Mouse (Mus musculus): ENCODE data around the gene Ran. TPM values are rescaled to one million over a fixed set of nuclear protein-coding genes. Genes with fewer than 3 reads are reported as not detected.

Ran gene
- total RNA-seq, 4 experiments from 2014 or later: 137 to 213 (median 176) TPM

DNA sequence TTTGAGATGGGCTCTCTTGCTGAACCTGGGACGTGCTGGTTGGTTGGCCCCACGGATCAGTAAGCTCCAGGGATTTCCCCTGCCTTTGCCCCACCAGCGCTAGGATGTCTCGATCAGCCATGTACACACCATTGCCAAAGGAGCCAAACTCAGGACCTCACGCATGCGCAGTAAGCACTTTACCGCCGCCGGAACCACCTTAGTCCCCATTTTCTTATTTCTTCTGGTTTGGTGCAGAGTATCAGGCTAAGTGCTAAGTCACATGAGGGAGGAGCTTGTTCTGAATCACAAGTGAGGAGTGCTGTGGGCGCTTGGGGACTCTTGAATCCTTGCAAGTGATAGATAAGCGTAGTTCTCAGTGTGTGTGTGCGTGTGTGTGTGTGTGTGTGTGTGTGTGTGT, 45.4 kb downstream of the Ran start:
- DNase-seq: no peak

DNA sequence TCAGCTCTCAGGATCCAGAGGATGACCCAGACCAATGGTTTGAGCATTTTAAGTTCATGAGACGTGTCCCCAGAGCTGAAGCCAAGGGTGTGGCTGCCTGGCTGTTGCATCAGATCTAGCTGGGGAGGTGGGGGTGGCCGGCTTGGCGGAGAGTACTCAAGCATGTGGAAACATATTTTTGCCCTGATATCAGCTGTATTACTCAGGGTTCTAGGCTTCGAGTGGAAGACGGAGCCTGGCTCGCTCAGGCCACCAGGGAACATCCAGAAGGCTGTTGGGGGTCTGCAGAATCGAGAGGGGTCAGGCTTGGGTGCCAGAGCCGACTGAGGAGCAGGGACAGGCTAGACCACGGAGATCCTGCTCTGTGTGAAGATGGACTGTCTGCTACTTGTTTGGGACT, 46.1 kb downstream of the Ran start:
- DNase-seq: no peak

DNA sequence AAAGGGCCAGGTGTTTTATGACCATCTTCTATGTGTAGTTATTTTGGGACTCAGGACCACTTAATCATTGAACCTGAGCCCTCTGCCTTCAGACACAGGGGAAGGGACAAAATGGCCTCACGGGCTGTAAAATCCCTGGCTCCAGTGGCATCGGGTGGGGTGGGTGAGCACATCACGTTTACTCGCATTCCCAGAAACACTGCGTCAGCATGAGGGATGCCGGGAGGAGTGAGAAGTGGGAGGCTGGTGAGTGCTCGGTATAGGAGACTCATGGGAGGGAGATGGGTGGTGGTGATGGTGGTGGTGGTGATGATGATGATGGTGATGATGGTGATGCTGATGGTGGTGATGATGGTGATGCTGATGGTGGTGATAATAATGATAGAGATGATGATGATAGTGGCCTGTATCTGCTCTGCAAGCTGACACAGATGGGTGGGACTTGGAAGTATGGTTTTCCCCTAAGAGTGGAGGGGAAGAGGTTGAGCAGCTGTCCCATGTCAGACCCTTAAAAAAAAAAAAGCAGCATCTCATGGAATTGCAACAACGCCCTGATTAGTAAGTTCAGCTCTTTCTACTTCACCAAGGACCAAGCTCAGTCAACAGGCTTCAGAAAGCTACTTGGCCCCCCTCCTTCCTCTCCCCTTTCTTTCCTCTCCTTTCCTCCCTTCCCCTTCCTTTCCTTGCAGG, 46.8 kb downstream of the Ran start:
- no peak for DNase-seq

DNA sequence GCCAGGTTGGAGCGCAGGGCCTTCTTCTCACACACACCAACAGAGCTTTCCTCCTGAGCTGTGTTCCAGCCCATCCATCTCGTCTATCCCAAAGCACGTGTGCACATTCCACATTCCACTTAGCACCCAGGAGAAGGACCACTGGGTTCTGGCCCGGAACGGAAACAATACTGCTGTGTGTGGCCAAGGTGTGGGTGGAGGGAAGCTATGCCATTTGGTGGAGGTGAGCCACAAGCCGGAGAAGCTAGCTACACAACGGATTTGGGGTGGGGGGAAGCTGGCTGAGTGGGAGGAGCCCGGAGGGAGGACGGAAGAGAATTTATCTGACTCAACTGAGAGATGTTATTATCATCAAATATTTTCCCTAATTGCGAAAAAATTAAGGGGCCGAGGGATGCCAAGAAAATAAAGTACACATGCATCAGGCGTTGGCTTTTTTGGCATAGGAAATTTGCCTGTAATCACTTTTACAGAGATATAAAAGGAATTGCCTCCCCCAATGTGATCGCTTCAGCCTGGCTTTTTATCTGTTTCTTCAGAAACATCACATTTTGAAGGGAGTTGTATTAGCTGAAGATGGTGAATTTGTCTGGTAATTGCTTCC, 47.5 kb downstream of the Ran start:
- DNase-seq: no peak

DNA sequence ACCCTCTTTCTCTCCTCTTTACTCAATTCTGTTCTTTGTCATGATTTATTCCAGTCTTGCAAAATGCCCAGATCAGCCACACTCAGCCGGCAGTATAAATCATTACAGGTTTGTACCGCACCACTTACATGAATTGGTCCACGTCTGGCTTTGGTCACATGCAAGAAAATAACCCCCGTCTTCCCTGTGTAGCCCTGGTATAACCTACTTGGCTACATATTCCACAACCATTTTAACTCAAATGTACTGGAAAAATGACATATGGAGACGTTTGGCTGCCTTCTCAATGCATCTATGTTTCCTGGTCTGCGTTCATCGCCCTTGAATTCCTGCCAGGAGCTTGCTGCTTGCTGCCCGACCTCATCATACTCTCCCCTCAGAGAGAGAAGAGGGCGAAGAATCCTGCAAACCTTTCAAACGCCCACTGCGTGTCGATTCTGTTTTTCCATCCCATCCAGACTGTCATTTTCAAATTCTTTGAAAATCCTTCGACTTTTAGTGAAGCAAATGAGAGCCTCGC, 52.0 kb downstream of the Ran start:
- DNase-seq: peak; percentile 42

DNA sequence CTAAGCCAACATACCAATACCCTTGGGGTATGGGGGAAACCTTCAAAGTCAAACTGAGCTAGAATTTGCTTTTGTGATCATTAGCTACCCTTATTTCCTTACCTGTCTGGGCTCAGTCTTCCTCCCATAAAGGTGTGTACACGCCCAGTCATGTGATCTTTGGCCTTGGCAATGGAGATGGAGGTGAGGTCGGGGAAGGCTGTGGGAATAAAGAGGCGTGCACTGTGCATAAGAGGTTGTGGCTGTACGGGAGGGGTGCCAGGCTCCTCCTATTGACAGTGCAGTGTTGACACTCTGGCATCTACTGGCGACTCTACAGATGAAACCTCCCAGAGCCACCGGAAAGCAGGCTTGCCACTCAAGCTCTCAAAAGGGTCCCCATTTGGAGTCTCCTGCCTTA, 53.5 kb downstream of the Ran start:
- no peak for DNase-seq

Other genes starting within 250 kb of the Ran start
- 10 to 100 TPM in 2 of 4 experiments, 1 to 10 TPM in 2; 5.3 to 12.5 (median 9.7) TPM for gene Rimbp2, start 66.6 kb upstream of the Ran start, total RNA-seq (2022)
- gene Stx2, start 11.5 kb upstream of the Ran start, total RNA-seq (2022): 10 to 100 TPM; 24.9 to 32.9 (median 26.9) TPM
- gene Adgrd1, start 76.7 kb downstream of the Ran start, total RNA-seq (2022): 1 to 10 TPM; 2.4 to 4.2 (median 3.7) TPM